Mouse (Mus musculus) heart, postnatal 14 days (tissue): Measurements from ENCODE around the gene Ece2. TPM values are rescaled to one million over a fixed set of nuclear protein-coding genes. Genes with fewer than 3 reads are reported as not detected.
"Not testable (repeated sequence)": the region's sequence is repeated elsewhere in the genome, so short reads cannot be mapped to it uniquely, and the experiment has no call there.

Experiments
- DNase-seq, 2 experiments: peaks; one replicate each; pipeline ENCODE4 v3.0.0; 2021 to 2022
- intact Hi-C: fragments of 180-260 bp; cut with DNase I; formaldehyde crosslinking; loops from one replicate; pipeline ENCODE4 v1.15.1; 2025
- total RNA-seq, 2 experiments: library from RNA; stranded (reverse); gene quantifications; 2 replicates each; pipeline ENCODE4 v1.2.3; 2021

The Ece2 gene
- total RNA-seq, 2 experiments from 2014 or later = 0.34 to 0.86 TPM

- DNase-seq = peak; percentile 58 to 71
- intact Hi-C loops = no loop called here
Observed at GRCm38 (mm10) chr16:20621191-20621990, 8.2 kb upstream of the Ece2 start, which contains the start of gene Camk2n2. TSS of gene Camk2n2 (minus strand) at chr16:20621287.

DNA sequence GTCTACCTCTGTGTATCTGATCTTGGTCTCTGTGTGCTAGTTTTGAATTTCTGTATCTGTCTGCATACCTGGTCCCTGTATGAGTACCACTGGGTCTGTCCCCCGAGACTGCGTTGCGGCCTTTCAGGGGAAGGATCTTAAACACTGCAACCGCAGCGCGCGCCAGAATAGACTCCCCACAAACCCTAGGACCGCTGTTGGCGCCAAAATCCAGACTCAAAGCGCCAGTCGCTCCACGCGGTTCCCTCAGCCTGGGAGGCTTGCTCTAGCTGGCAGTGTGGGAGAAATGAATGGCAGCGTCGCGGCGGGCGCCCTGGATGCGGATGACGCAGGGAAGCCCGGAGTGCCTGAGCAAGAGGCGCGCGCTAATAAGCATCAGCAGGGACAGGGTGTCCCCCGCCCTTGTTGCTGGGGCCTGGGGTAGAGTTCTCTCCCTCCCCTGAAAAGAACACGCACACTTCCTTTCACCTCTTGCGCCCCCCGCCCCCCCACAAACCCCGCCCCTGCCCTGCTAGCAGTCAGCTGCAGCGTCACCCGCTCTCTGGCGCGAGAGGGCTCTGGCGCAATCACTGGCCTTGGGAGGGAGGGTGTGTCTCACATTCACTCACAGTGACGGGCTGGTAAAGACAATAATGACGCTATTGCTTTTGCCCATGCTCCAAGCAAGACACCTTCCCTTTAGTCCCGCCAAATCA is 7.5 kb upstream of the Ece2 start:
- intact Hi-C loops = no loop called here
- peak; percentile 43 to 58 for DNase-seq

DNA sequence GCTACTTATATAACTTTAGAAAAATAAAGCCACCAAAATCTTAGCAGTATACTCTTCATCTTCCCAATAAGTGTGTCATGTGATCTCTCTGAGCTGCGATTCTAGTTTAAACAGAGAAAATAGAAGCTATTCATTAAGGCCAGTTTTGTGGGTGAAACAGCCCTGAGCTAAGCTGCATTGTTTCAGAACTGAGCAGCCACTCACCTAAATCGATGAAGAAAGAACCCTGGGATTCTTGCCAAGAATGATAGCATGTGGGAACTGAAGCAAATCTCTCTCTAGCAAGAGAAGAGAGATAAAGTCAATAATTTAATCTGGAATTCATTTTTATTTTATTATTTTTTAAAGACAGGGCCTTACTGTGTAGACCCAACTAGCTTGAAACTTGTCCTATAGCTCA is 6.4 kb upstream of the Ece2 start:
- intact Hi-C loops = no loop called here
- no peak for DNase-seq

DNA sequence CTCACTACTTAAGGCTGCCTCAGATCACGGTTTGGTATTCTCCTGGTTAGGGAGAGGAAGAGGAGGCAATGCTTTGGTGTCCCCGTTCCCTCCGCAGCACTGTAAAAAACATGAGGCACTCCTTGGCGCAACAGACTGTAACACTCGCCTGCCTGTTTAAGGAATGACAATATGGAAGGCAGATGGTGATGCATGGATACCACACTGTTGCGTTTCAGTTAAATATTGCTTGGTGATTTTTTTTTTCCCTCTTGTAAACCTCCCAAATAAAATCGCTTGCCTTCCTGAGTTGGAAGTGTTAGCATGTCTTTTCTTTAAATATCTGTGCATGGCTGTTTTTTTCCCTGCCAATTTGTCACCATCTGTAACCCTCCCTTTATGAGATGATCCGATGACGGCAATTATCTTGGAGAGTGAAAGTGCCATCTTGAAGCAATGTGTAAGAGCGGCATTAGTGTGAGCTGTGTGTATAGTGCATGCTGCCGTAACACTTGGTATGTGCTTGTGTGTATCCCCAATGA is 697 bp upstream of the Ece2 start:
- no peak for DNase-seq
- intact Hi-C loops = no loop called here

DNA sequence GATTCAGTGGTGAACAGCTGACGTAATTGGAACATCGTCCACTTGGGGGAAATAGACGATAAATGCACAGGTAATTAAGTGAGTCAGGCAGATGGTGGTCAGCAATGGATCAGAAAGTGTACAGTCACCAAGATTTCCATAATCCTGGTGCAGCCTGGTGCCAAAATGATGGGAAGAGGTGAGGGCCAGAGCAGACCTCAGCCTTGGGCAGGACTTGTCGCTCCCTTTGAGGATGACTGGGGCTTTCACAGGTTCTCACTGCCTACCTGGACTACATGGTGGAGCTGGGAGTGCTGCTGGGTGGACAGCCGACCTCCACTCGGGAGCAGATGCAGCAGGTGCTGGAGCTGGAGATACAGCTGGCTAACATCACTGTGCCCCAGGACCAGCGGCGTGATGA is 7.8 kb downstream of the Ece2 start:
- no peak for DNase-seq
- intact Hi-C loops = no loop called here

DNA sequence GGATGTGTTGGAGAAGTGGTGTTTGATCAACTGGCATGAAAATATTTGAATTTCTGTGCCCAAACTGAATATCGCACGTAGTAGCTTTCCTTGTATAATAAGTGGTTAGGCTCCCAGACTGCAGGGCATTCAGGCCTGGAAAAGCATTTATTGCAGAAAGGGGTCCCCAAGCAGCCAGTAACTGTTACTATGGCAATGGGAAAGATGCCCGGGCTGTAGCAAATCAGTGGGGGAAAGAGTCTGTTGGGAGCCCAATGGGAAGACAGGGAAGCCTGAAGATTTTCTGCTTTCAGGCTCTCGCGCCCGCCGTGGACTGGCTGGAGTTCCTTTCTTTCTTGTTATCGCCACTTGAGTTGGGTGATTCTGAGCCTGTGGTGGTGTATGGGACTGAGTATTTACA is 8.7 kb downstream of the Ece2 start:
- intact Hi-C loops = no loop called here
- no peak for DNase-seq

DNA sequence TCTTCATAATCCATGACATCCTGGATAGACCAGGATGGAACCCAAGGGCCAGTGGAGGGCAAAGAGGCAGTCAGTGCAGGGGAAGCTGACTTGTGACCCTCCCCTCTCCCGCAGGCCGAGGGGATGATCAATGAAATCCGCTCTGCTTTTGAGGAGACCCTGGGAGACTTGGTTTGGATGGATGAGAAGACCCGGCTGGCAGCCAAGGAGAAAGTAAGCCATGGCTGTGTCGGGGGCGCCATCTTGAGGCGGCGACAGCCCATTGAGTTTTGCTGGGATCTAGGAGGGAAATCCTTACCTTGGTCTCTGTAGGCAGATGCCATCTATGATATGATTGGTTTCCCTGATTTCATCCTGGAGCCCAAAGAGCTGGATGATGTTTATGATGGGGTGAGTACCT is 12.5 kb downstream of the Ece2 start:
- peak; percentile 79 to 81 for DNase-seq
- intact Hi-C loops = loop anchor here (2.0 to 10.0 kb wide), 2 partner anchors 143 to 217 kb away; partner anchors contain the start of genes Abcc5 and Eif2b5

DNA sequence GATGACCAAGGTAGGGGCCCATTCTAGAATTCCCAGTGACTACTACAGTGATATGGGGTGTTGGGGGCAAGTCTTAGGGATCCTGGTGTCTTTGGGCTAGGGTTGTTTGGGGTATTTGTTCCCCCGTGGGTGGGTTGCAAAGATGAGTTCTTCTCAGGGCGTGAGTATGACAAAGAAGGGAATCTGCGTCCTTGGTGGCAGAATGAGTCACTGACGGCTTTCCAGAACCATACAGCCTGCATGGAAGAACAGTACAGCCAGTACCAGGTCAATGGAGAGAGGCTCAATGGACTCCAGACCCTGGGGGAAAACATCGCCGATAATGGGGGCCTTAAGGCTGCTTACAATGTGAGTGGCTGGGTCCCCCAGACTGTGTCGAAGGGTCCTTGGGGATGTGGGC is 14.3 kb downstream of the Ece2 start:
- intact Hi-C loops = loop anchor here (2.0 to 10.0 kb wide), 2 partner anchors 145 to 219 kb away; partner anchors contain the start of genes Abcc5 and Eif2b5
- no peak for DNase-seq

GRCm38 (mm10) chr16:20651076-20651946 is 21.7 kb downstream of the Ece2 start, which contains the start of gene Psmd2:
TSS of gene Psmd2 (plus strand) at chr16:20651652.
- DNase-seq = peak; percentile 97 to 99

GRCm38 (mm10) chr16:20651947-20652310 is 22.3 kb downstream of the Ece2 start:
- no peak for DNase-seq
- intact Hi-C loops = loop anchor here (2.0 kb wide), 1 partner anchor 41 kb away; the partner anchor contains the start of genes Alg3, Eef1akmt4 and Gm49333

More at GRCm38 (mm10) chr16:20651076-20651946, 21.7 kb downstream of the Ece2 start, which contains the start of gene Psmd2:
- intact Hi-C loops = loop anchor here (2.0 kb wide), 1 partner anchor 41 kb away; the partner anchor contains the start of genes Alg3, Eef1akmt4 and Gm49333

- no peak for DNase-seq
- intact Hi-C loops = no loop called here
Observed at GRCm38 (mm10) chr16:20653315-20653714, 23.7 kb downstream of the Ece2 start.

- no peak for DNase-seq
- intact Hi-C loops = no loop called here
Observed at GRCm38 (mm10) chr16:20657661-20658060, 28.0 kb downstream of the Ece2 start.

GRCm38 (mm10) chr16:20668013-20668412 is 38.4 kb downstream of the Ece2 start, which contains the start of gene Eif4g1:
TSS of gene Eif4g1 (plus strand) at chr16:20668313.
- intact Hi-C loops, DNase-seq: not testable (repeated sequence)

GRCm38 (mm10) chr16:20670291-20670690 is 40.7 kb downstream of the Ece2 start:
- intact Hi-C loops = no loop called here
- DNase-seq = no peak

DNA sequence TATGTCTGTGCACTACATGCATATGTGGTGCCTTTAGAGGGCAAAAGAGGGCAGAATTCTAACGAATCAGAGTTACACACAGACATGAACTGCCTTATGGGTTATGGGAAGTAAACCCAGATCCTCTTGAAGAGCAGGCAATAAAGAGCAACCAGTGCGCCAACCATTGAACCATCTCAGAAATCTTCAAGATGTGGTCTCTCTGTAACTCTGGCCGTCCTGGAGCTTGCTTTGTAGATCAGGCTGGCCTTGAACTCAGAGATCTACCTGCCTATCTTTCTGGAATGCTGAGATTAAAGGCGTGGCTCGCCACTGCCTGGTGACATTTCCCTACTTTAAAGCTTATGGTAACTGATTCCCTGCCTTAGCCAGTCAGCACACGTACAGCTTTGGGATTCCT is 42.3 kb downstream of the Ece2 start:
- intact Hi-C loops = no loop called here
- no peak for DNase-seq

- intact Hi-C loops = no loop called here
- DNase-seq = peak; percentile 98
Observed at GRCm38 (mm10) chr16:20672500-20672902, 42.9 kb downstream of the Ece2 start.

DNA sequence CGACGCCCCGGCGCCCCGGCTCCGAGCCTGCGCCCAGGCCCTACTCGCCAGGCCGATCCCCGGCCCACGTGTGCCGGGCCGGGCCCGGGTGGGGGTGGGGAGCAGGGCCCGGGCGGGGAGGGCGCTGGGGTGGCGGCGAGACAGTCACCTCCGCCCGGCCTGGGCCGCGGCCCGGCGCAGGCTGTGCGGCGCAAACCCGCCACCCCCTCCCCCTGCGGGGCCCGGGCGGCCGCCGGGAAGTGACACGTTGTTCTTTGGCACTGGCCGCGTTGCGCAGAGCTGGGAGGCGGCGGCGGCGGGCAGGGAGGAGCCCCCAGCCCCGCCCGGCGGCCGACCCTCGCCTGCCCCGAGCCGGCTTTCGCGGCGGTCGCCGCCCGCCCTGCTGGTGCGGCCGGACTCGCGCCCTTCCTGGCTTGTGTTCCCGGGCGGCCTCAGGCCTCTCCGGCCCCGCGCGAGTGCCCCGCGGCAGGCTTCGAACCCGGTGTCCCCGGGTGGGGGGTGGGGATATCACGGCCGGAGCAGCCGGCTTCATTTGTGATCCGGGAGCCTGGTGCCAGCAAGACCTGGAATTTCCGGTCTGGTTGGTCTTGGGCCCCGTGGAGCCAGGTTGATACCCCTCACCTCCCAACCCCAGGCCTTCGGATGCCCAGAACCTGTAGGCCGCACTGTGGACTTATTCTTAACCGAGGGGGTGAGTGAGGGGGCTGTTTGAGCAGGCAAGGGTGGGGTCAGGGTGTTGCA is 43.5 kb downstream of the Ece2 start:
- intact Hi-C loops = no loop called here
- DNase-seq = peak; percentile 81 to 82

GRCm38 (mm10) chr16:20673706-20674303 is 44.2 kb downstream of the Ece2 start:
- DNase-seq = peak; percentile 16 to 34

GRCm38 (mm10) chr16:20675213-20675612 is 45.6 kb downstream of the Ece2 start:
- intact Hi-C loops = no loop called here
- no peak for DNase-seq

More at GRCm38 (mm10) chr16:20673706-20674303, 44.2 kb downstream of the Ece2 start:
- intact Hi-C loops = loop anchor here (1.0 kb wide), 1 partner anchor 18 kb away; no protein-coding TSS in a partner anchor
